Mouse (Mus musculus) ovary, postnatal 14 days (tissue): Measurements from ENCODE around the gene Prpf8.
"Not testable (repeated sequence)": the region's sequence is repeated elsewhere in the genome, so short reads cannot be mapped to it uniquely, and the experiment has no call there.

Source experiments
- DNase-seq: peaks from one replicate; pipeline ENCODE4 v3.0.0; 2022; ENCODE audit warnings: low spot score

The Prpf8 gene

DNA sequence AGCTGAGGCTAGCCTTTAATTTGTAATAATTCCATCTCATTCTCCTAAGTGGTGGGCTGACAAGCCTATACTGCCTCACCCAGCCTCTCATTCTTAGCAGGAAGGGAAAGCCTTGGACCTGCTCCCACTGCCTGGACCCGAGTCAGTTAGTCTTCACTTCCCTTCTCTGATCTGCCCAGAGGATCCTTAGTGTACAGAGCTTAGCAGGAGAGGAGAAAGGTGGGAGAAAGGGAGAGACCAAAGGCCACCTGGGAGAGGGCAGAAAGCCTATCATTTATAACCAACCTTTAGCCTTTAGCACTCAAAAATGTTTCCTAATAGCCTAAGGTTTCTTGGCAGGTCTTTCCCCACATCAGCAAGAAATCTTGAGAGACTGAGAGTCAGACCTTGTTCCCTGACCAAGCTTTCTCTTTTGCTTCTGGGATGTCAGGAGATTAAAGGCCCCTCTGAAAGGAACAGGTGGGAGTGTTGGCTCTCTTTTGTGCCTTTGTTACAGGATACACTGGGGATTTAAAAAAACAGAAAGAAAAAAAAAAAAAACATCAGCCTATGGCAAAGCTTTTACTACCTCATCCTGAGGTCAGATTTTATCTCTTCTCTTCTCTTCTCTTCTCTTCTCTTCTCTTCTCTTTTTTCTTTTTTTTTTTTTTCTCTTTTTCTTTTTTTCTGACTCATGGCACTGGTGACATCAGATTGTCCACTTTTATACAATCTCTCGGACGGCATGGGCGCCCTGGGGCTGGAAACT lies 47.8 kb downstream of the Prpf8 start:
- DNase-seq, result no peak

DNA sequence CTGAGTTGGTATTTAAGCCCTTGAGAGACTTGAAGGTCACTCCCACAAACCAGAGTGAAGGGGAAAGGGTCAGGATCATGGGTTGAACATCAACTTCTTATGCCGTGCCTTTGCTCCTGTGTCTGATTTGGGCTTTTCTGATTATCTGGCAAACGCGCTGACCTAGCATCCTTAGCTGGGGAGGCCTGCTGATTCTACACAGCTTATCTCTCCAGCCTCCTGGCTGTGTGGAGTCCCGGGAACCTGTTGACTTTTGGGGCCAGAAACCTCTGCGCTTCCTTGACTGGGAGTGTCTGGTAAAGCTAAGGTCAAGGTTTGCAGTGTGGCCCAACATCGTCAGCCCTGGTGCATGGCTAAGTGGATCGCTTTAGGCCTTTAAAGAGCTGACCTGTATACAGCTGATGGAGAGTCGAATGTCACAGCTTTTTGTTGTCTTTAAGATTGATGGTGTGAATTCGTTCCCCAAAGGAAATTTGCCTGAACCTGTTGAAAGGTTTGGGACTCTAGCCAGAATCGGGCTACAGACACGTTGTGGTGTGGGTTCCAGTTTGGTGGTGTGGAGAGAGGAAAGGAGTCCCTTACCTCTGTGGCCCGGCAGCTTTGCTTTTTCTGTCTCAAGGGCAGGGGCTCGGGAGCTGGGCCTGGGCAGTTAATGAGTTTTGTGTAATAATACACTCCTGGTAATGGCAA lies 48.6 kb downstream of the Prpf8 start:
- no peak for DNase-seq

DNA sequence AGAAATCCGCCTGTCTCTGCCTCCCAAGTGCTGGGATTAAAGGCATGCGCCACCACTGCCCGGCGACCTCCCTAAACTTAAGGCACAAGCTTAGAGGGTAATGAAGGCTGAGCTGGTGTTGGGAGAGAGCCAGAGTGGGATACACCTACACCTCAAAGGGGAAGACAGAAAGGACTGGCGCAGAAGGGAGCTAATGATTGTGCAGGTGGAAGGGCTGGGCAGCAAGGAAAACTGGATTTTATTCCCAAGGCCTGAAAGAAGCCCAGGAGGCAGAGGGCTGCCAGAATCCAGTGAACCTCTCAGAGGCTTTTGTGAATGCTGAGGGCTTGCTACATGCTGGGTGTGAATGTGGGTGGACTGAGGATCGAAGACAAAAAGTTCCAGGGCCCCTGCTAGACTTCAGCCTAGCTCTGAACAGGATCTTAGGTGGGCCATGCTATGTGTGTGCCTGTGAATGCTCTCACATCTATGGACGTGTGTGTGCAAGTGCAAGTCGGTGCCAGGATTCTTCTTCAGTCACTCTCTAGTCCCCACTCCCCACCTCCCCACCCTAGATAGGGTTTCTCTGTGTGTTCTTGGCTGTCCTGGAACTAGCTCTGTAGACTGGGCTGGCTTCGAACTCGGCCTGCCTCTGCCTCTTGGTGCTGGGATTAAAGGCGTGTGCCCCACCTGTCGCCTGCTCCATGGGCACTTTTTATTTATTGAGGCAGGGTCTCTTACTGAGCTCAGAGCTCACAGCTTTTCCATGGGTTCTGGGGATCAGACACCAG lies 49.8 kb downstream of the Prpf8 start:
- no peak for DNase-seq

DNA sequence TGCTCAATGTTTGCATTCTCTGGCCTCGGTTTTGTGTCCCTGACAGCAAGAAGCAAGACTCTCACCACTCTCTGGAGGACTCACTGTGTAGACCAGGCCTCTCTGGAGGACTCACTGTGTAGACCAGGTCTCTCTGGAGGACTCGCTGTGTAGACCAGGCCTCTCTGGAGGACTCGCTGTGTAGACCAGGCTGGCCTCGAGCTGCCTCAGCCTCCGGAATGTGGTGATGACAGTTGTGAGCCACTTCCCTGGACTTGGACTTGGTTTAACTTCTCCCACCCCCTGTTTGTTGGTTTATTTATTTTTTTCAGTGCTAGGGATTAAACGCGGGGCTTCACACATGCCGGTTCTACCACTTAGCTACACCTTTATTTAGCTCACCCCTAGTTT lies 50.4 kb downstream of the Prpf8 start:
- DNase-seq, result no peak

GRCm38 (mm10) chr11:75537491-75538183 lies 51.0 kb downstream of the Prpf8 start:
- DNase-seq, result no peak

DNA sequence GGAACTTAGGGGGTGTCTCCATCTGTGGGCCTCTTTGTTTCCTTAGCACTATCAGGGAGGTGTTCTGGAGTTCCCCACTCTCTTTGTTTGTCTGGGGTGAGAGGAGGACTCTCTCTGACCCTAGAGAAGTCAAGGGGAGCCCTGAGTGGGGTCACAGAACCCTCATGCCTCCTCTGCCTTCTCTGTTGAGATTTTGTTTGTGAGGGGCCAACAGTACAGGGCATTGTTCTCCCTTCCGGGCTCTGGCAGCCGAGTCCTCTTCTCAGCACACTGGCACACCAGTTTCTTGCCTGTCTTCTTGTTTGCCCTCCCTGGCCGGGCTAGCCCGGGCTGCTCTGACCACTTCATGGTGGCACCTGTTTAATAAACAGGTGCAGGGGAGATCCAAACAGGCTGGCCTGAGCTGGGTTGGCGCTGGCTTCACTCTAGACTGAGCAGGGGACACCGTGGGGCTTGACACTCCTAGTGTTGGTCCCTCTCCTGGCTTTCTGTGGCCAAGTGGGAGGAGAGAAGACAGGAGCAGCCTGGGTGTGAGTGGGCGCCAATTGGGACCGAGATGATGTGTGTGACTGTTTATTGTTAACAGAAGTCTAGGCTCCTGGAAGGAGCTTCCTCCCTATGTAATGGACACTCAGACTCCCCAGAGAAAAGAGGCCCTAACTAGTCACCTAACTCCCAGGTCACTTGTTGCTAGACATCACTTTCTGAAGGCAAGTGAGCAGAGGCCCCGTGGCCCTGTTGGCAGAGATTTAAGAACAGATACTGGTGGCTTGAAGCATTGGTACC lies 51.8 kb downstream of the Prpf8 start:
- DNase-seq, result no peak

GRCm38 (mm10) chr11:75538970-75539299 lies 52.3 kb downstream of the Prpf8 start:
- no peak for DNase-seq

DNA sequence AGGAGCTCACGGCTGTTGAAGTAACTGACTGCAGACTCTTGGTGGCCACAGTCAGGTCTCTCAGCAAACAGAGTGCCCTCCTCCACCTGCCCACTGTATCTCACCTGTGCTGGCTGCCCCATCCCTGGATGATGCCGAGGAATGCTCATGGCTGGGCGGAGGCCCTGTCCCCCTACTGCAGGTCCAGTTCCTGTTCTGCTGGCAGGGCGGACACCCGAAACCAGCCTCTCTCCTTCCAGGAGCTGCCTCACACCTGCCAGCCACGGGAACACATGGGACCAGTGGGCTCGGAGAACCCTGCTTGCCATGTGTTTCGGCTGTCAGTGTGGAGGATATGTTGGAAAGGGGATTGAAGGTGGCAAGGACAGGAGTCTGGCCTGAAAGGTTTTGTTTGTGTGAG lies 53.6 kb downstream of the Prpf8 start:
- no peak for DNase-seq

DNA sequence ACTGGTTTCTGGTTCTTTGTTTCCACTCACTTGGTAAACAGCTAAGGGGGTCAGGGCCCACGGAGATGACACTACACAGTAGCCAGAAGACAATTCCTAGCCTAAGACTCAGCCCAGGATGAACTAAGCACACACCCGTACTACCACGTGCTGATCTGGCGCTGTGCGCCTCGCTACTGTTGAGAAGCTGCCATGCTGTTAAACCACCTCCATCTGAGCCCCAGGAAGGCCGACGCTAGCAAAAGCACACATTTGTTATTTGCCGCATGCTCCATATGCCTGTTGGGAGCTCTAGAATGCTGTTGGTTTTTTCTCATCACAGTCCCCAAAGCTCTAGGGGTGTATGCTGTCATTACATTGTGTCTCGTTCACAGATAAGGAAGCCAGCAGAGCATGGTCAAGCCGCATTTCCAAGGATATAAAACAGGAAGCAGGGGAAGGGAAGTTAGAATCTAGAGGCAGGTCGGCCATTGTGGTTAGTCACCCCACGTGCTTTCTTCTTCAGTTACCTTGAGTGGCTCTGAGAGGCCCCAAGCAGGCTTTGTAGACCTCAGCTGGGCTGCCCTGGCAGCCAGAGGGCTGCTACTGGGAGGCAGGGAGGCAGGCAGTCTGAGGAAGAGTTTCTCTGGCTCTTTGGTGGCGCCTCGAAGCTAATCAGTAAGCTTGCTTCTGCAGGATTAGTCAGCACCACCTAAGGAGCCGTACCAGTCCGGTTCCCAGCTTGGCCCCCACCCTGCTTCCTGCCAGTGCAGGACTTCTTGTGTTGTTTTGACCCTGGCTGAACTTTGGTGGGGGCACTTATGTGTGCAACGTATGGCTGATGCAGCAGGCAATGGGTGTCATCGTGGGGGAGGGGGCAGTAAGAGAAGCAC lies 54.3 kb downstream of the Prpf8 start:
- no peak for DNase-seq

GRCm38 (mm10) chr11:75544713-75545112 lies 58.1 kb downstream of the Prpf8 start:
- no peak for DNase-seq

- no peak for DNase-seq
Measured at GRCm38 (mm10) chr11:75546057-75546456, 59.4 kb downstream of the Prpf8 start.

DNA sequence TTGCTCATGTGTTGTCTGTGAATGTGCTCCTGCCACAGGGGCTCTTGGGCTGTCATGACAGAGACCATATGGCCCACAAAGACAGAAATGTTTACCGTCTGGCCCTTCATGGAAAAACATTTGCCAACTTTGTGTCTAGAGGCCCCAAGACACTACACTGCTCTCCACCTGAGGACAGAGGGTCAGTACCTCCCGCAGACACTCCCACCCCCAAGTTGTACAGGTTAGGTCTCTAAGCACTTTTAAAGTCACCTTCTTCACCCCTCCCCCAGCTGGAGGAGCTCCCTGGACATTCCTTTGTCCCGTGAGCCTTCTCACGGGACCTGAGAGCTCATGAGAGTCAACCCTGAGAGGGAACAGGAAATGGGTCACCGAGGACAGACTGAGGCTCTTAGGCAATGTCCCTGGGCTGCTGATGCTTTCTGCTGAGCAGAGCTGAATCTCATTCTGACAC lies 63.1 kb downstream of the Prpf8 start:
- no peak for DNase-seq

DNA sequence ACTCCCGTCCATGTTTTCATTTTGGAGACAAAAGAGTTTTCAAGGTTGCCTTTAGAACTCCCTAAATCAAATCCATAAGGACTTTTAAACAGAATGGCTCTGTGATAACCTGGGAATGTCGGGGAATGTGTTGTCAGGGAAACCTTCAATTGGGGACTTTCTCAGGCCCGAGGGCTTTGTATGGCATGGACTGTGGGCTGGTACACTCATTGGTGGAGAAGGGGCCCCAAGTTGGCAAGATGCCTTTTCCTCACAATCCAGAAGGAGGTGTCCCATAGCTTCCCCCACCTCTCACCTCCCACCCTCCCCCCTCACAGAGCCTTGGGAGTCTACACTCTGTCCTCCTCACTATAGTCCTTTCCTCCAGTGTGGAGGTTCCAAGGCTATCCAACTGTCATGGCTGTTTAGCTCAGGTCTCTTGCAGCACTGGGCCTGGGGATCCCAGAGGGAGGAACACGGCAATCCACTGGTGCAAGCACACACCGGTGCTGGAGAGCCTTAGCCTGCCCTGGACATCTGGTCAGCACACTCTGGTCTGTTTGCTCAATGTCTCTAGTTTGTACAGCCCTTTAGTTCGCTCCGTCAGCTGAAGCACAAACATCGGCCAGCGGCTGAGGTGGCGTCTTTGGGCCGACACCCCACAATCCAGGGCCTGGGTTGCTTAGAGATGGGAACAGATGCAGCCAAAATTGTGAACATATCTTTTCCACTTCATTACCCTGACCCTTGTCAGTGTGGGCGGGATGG lies 63.8 kb downstream of the Prpf8 start:
- DNase-seq, result no peak

- DNase-seq, result no peak
Measured at GRCm38 (mm10) chr11:75551321-75551720, 64.7 kb downstream of the Prpf8 start.

GRCm38 (mm10) chr11:75551961-75552441 lies 65.4 kb downstream of the Prpf8 start:
- DNase-seq, result no peak

GRCm38 (mm10) chr11:75552906-75553482 lies 66.4 kb downstream of the Prpf8 start:
- no peak for DNase-seq

GRCm38 (mm10) chr11:75556006-75556405 lies 69.4 kb downstream of the Prpf8 start:
- DNase-seq, result not testable (repeated sequence)

GRCm38 (mm10) chr11:75557142-75557541 lies 70.5 kb downstream of the Prpf8 start:
- DNase-seq, result no peak

DNA sequence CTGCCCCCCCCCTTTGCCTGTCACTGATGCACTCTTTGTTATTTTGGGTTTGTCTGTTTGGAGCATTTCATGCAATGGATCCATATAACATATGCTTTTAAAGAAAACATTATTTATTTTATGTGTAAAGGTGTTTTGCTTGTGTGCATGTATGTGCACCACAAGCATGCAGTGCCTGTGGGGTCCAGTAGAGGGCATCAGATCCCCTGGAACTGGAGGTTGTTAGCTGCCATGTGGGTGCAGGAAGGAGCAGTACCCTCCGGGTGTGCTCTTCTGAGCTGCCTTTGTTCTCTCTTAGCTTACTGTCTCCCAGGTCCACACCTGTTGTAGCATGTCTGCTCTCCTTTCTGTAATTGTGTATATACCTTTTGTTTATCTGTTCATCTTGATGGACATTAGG lies 71.5 kb downstream of the Prpf8 start:
- DNase-seq, result no peak
